Comparison of ENCODE assay signal across 9 mouse cellular contexts in genomic region chr15:83233219-83233992, GRCm38 (mm10). TPM values are rescaled to one million over a fixed set of nuclear protein-coding genes. Genes with fewer than 3 reads are reported as not detected.
DNase-seq lines count a peak whose midpoint lies in the region; ATAC-seq lines count a peak whose summit lies in the region.
"Had no signal": no experiment of that assay in that cellular context is flagged by ENCODE, and none has a peak within 500 bp of the region (broad histone marks: within the 10 kb centered on the region; RNA-seq: fewer than 3 reads in every experiment).

No protein-coding gene starts in this region.

- ATAC-seq in forebrain, embryonic 13.5 days, result peak; percentile 38; the same call in 1 of the 2 replicates
- ATAC-seq in CD4-positive, CD25-positive, alpha-beta regulatory T cell, adult 4 months, result no peak
- ATAC-seq in megakaryocyte, adult 5-6 weeks (ENCODE audit: poor library complexity, severe bottlenecking), result no peak

- H3K27me3 ChIP-seq in forebrain, embryonic 13.5 days, result no peaks in the 10 kb centered on the region
- no peaks in the 10 kb centered on the region for H3K27me3 ChIP-seq in forebrain, embryonic 10.5 days (ENCODE audit: poor library complexity, severe bottlenecking)

- H3K4me3 ChIP-seq in forebrain, embryonic 13.5 days, result no peak overlapping the region
- no peak overlapping the region for H3K4me3 ChIP-seq in forebrain, embryonic 10.5 days

- WGBS in forebrain, embryonic 13.5 days, result 79% methylated on average over 4 of the region's 4 CpGs
- WGBS in forebrain, embryonic 10.5 days, result 89% methylated on average over 4 of the region's 4 CpGs

- H3K9me3 ChIP-seq in forebrain, embryonic 13.5 days (replicated peaks), result no peaks in the 10 kb centered on the region
- H3K9me3 ChIP-seq in forebrain, embryonic 10.5 days, result no peaks in the 10 kb centered on the region

- DNase-seq in forebrain, embryonic 10.5 days (ENCODE audit: extremely low spot score, low spot score), result no peak
- peak; percentile 81 for DNase-seq in 3134 (ENCODE audit: extremely low read depth, insufficient read length, low spot score)
- DNase-seq in cerebellum, postnatal 10 days, result peak; percentile 94 to 97
- DNase-seq in layer of hippocampus, adult 11-12 months (ENCODE audit: low spot score), result peak; percentile 44
- DNase-seq in natural killer cell, adult 2 months (ENCODE audit: low spot score in 2 of 2), result no peak

- H3K27ac ChIP-seq in forebrain, embryonic 13.5 days, result no peak overlapping the region
- no peak overlapping the region for H3K27ac ChIP-seq in forebrain, embryonic 10.5 days
- H3K27ac ChIP-seq: kidney, postnatal 0 days had no signal

- peaks cover 4% of the 10 kb centered on the region; the same call in 1 of the 2 replicates for H3K4me1 ChIP-seq in forebrain, embryonic 13.5 days
- no peaks in the 10 kb centered on the region for H3K4me1 ChIP-seq in forebrain, embryonic 10.5 days

- H3K4me2 ChIP-seq in forebrain, embryonic 13.5 days, result no peak overlapping the region

- no peaks in the 10 kb centered on the region for H3K36me3 ChIP-seq in forebrain, embryonic 13.5 days (ENCODE audit: poor library complexity, severe bottlenecking)
- no peaks in the 10 kb centered on the region for H3K36me3 ChIP-seq in forebrain, embryonic 10.5 days (replicated peaks)

- no peak overlapping the region for H3K9ac ChIP-seq in forebrain, embryonic 13.5 days

RNA-seq across cellular contexts. Expression of gene A4galt, which starts 18.2 kb away (rescaled TPM):
- 1.5 and 2.2 TPM in 2 replicates for polyA plus RNA-seq in forebrain, embryonic 13.5 days (2015; fragmentation: Nextera tagmentation; extraction: Ambion mirVana)
- 0.53 and 0.59 TPM in 2 replicates for polyA plus RNA-seq in forebrain, embryonic 10.5 days (2016; fragmentation: Nextera tagmentation; extraction: Ambion mirVana)
- not detected for polyA plus RNA-seq in CD4-positive, CD25-positive, alpha-beta regulatory T cell, adult 4 months (2017; shearing (Covaris generic))
- not detected in 2 replicates for total RNA-seq in megakaryocyte, adult 5-6 weeks (2015)
- not detected in 2 replicates for total RNA-seq in megakaryocyte, adult 5-6 weeks (2017)

Comparison
In these comparisons a context has a peak if more than half of its experiments do, and no peak if none do; other contexts are left out.
1. DNase-seq: peak in 3134 (single experiment), cerebellum, postnatal 10 days (2 of 2) and layer of hippocampus, adult 11-12 months (single experiment); none in forebrain, embryonic 10.5 days (single experiment) and natural killer cell, adult 2 months (0 of 2).